Mouse (Mus musculus) E14TG2a.4 (cell line): ENCODE data around the gene Spata18.

Experiments used
- H3K27me3 ChIP-seq: 2 replicates; pipeline ENCODE4 v1.6.1; 2014; ENCODE audit warnings: low read length, control low read depth; ENCODE audit not compliant: insufficient read depth
- H3K36me3 ChIP-seq: 2 replicates; pipeline ENCODE4 v1.6.1; 2014; ENCODE audit warnings: low read length, control low read depth; ENCODE audit not compliant: insufficient read depth
- H3K4me1 ChIP-seq: replicated peaks from 2 replicates; pipeline ENCODE4 v1.6.1; 2014; ENCODE audit warnings: low read depth, low read length, control low read depth
- H3K4me3 ChIP-seq: replicated peaks from 2 replicates; pipeline ENCODE4 v1.5.1; 2014; ENCODE audit warnings: mild to moderate bottlenecking, low read length
- H3K9me3 ChIP-seq: 2 replicates; pipeline ENCODE4 v1.6.1; 2014; ENCODE audit warnings: low read length, control low read depth
- CTCF ChIP-seq: conservative IDR thresholded peaks from 2 replicates; pipeline ENCODE4 v1.5.1; 2014; ENCODE audit warnings: low read length
- NANOG ChIP-seq: IDR thresholded peaks from 2 replicates; pipeline ENCODE4 v1.6.1; 2014; ENCODE audit warnings: borderline replicate concordance, low read length, mixed read lengths
- POU5F1 ChIP-seq: IDR thresholded peaks from 2 replicates; pipeline ENCODE4 v1.6.1; 2014; ENCODE audit warnings: low read length, borderline replicate concordance

The Spata18 gene

DNA sequence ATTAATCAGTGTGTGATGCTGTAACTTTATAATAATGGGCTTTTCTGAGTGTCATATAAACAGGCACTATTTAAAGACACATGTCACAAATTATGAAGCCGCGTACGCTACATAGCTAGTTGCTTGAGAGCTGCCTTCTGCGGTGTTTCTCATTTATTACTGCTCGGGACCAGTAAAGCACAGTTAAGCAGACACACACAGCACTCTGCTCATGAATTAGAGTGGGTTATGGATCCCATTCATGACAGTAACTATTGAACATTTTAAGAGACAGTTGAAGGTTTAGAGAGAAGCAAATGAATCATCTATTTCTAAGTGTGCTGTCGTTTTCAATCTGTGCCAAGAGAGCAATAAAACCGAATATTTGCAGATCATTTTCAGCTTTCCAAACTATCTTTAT, 24.3 kb upstream of the Spata18 start:
- Histone ChIP-seq H3K4me1 (peaks cover 7% of the 10 kb centered on the region; the same call in 1 of the 2 replicates), H3K4me3 (no peak overlapping the region), H3K27me3 (no peaks in the 10 kb centered on the region), H3K36me3 (no peaks in the 10 kb centered on the region), H3K9me3 (no peaks in the 10 kb centered on the region)
- TF ChIP-seq CTCF (no peak), POU5F1 (no peak), NANOG (no peak)

GRCm38 (mm10) chr5:73627559-73627958, 23.6 kb upstream of the Spata18 start:
- H3K36me3 ChIP-seq = no peaks in the 10 kb centered on the region
- H3K4me3 ChIP-seq = no peak overlapping the region
- TF ChIP-seq NANOG (no peak), POU5F1 (no peak), CTCF (no peak)
- no peaks in the 10 kb centered on the region for H3K27me3 ChIP-seq
- H3K9me3 ChIP-seq = no peaks in the 10 kb centered on the region
- H3K4me1 ChIP-seq = peaks cover 14% of the 10 kb centered on the region

DNA sequence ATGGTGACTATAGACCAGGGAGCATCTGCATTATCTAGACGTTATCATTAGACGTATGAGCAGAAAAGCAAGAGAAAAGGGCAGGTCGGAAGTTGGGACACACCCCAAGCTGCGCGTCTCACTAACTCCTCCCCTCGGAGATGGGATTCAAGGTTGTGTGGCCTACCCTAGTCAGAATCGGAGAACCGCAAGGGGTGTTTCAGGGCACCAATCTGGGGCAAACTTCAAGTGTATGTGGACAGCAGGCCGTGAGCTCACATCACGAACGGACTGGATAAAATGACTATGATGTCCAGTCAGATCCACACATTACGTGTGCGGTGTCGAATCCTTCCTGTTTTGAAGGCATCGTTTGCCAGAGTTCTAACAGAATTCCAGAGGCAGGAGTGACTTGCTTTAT, 23.2 kb upstream of the Spata18 start:
- no peaks in the 10 kb centered on the region for H3K9me3 ChIP-seq
- peaks cover 14% of the 10 kb centered on the region for H3K4me1 ChIP-seq
- TF ChIP-seq POU5F1 = no peak
- TF ChIP-seq CTCF = no peak
- no peak for TF ChIP-seq NANOG
- no peak overlapping the region for H3K4me3 ChIP-seq
- H3K27me3 ChIP-seq = no peaks in the 10 kb centered on the region
- H3K36me3 ChIP-seq = no peaks in the 10 kb centered on the region

- TF ChIP-seq POU5F1 (no peak), CTCF (no peak), NANOG (no peak)
- no peaks in the 10 kb centered on the region for H3K9me3 ChIP-seq
- H3K4me1 ChIP-seq = peaks cover 14% of the 10 kb centered on the region
- no peaks in the 10 kb centered on the region for H3K27me3 ChIP-seq
- no peak overlapping the region for H3K4me3 ChIP-seq
- no peaks in the 10 kb centered on the region for H3K36me3 ChIP-seq
These were observed 21.0 kb upstream of the Spata18 start for GRCm38 (mm10) chr5:73630141-73630540.

DNA sequence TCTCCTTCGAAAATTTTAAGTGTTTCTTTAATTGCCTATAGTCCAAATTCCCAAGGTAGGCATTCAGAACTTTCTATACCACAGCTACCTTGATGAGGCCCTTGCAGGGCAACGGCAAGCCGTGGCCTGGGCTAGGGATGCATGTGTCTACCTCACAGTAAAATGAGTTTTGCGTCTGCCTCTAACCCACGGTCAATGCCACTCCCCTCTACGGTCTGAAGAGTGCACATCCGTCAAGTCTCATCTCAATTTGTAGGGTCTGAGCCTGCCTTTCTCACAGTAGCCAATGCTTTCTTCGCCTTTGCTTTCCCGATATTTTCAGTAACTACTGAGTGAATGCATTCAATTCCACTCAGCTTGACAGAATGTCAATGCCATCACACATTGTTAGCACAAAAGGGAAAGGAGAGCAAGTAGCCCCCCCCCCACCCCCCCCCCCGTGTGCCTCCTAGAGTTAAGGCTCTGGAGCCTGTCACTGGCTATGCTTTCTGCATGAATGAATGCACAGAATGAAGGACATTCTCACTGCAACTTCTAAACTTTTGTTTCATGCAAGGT, 20.1 kb upstream of the Spata18 start:
- no peak overlapping the region for H3K4me3 ChIP-seq
- TF ChIP-seq POU5F1 = no peak
- no peak for TF ChIP-seq CTCF
- TF ChIP-seq NANOG = no peak
- no peaks in the 10 kb centered on the region for H3K9me3 ChIP-seq
- no peaks in the 10 kb centered on the region for H3K27me3 ChIP-seq
- H3K4me1 ChIP-seq = peaks cover 14% of the 10 kb centered on the region
- no peaks in the 10 kb centered on the region for H3K36me3 ChIP-seq

- no peak for TF ChIP-seq NANOG
- no peak for TF ChIP-seq CTCF
- TF ChIP-seq POU5F1 = no peak
- Histone ChIP-seq H3K27me3 (no peaks in the 10 kb centered on the region), H3K4me3 (no peak within 1 kb of the TSS), H3K9me3 (no peaks in the 10 kb centered on the region), H3K36me3 (no peaks in the 10 kb centered on the region), H3K4me1 (peaks cover 16% of the 10 kb centered on the region)
These were observed 18.9 kb upstream of the Spata18 start, which contains the start of gene Lrrc66 for GRCm38 (mm10) chr5:73632291-73632690. Lrrc66 (minus strand) TSS chr5:73632526.

GRCm38 (mm10) chr5:73633141-73633540, 18.0 kb upstream of the Spata18 start:
- H3K9me3 ChIP-seq = no peaks in the 10 kb centered on the region
- H3K36me3 ChIP-seq = no peaks in the 10 kb centered on the region
- peaks cover 14% of the 10 kb centered on the region for H3K4me1 ChIP-seq
- H3K4me3 ChIP-seq = no peak overlapping the region
- H3K27me3 ChIP-seq = no peaks in the 10 kb centered on the region
- peak; percentile 88 for TF ChIP-seq CTCF
- TF ChIP-seq NANOG = no peak

GRCm38 (mm10) chr5:73637337-73638107, 13.7 kb upstream of the Spata18 start:
- no peak overlapping the region for H3K4me3 ChIP-seq
- TF ChIP-seq POU5F1 = no peak
- no peak for TF ChIP-seq NANOG
- TF ChIP-seq CTCF = no peak; the same call in 1 of the 2 replicates
- no peaks in the 10 kb centered on the region for H3K36me3 ChIP-seq
- no peaks in the 10 kb centered on the region for H3K9me3 ChIP-seq
- peaks cover 17% of the 10 kb centered on the region for H3K4me1 ChIP-seq
- no peaks in the 10 kb centered on the region for H3K27me3 ChIP-seq

- Histone ChIP-seq H3K4me1 (peaks cover 16% of the 10 kb centered on the region; the same call in 1 of the 2 replicates), H3K4me3 (no peak overlapping the region), H3K9me3 (no peaks in the 10 kb centered on the region), H3K36me3 (no peaks in the 10 kb centered on the region), H3K27me3 (peaks cover 15% of the 10 kb centered on the region)
- TF ChIP-seq CTCF (no peak), POU5F1 (no peak), NANOG (no peak)
These were observed 10.1 kb upstream of the Spata18 start for GRCm38 (mm10) chr5:73641058-73641457.
